Mouse (Mus musculus) mouse embryonic stem cell (cell line): Measurements from ENCODE around the gene Cdh22.

Experiments used
- in situ Hi-C, 2 experiments: fragments of 300-500 bp; cut with MboI; formaldehyde crosslinking; loops; 1 replicate in 1 of 2; 3 replicates in 1 of 2; pipeline ENCODE4 v1.14.3; 2019 to 2020; ENCODE audit warnings: low sequenced_read_pairs in 2 of 2, low pct_unique_long_range_greater_than_20kb in 1 of 2, mixed read lengths in 1 of 2; ENCODE audit not compliant: unreplicated experiment in 1 of 2

The Cdh22 gene

GRCm38 (mm10) chr2:165121206-165121840 lies 113.3 kb downstream of the Cdh22 start:
- in situ Hi-C loops = no loop called here

- in situ Hi-C loops = no loop called here
These were observed 113.9 kb downstream of the Cdh22 start for GRCm38 (mm10) chr2:165120765-165121164.

- in situ Hi-C loops = no loop called here
These were observed 120.9 kb downstream of the Cdh22 start for GRCm38 (mm10) chr2:165113733-165114132.

- in situ Hi-C loops = no loop called here
These were observed 122.5 kb downstream of the Cdh22 start for GRCm38 (mm10) chr2:165112149-165112548.

- in situ Hi-C loops = no loop called here
These were observed 128.1 kb downstream of the Cdh22 start for GRCm38 (mm10) chr2:165106585-165106984.

GRCm38 (mm10) chr2:165105513-165106079 lies 129.1 kb downstream of the Cdh22 start:
- in situ Hi-C loops = no loop called here

- in situ Hi-C loops = no loop called here
These were observed 131.7 kb downstream of the Cdh22 start for GRCm38 (mm10) chr2:165102920-165103319.

GRCm38 (mm10) chr2:165100749-165101148 lies 133.9 kb downstream of the Cdh22 start:
- in situ Hi-C loops = no loop called here

- in situ Hi-C loops = no loop called here
These were observed 135.8 kb downstream of the Cdh22 start for GRCm38 (mm10) chr2:165098861-165099260.

GRCm38 (mm10) chr2:165096367-165096766 lies 138.3 kb downstream of the Cdh22 start:
- in situ Hi-C loops = no loop called here

GRCm38 (mm10) chr2:165092393-165092792 lies 142.3 kb downstream of the Cdh22 start:
- in situ Hi-C loops = no loop called here

GRCm38 (mm10) chr2:165091433-165091965 lies 143.2 kb downstream of the Cdh22 start:
- in situ Hi-C loops = no loop called here

- in situ Hi-C loops = no loop called here
These were observed 144.0 kb downstream of the Cdh22 start, which contains the start of gene 1700025C18Rik for GRCm38 (mm10) chr2:165090650-165091049. TSS of gene 1700025C18Rik (minus strand) at chr2:165090750.

GRCm38 (mm10) chr2:165089470-165089869 lies 145.2 kb downstream of the Cdh22 start:
- in situ Hi-C loops = no loop called here

GRCm38 (mm10) chr2:165086634-165087033 lies 148.0 kb downstream of the Cdh22 start:
- in situ Hi-C loops = no loop called here

GRCm38 (mm10) chr2:165081257-165081656 lies 153.4 kb downstream of the Cdh22 start:
- in situ Hi-C loops = no loop called here

GRCm38 (mm10) chr2:165080657-165081056 lies 154.0 kb downstream of the Cdh22 start:
- in situ Hi-C loops = no loop called here

GRCm38 (mm10) chr2:165078605-165079004 lies 156.0 kb downstream of the Cdh22 start:
- in situ Hi-C loops = loop anchor here (5.0 to 10.0 kb wide), 3 partner anchors 156 to 284 kb away; partner anchors contain the start of gene Cdh22 (in 1 of the 2)

GRCm38 (mm10) chr2:165078045-165078444 lies 156.6 kb downstream of the Cdh22 start:
- in situ Hi-C loops = loop anchor here (5.0 to 10.0 kb wide), 3 partner anchors 157 to 284 kb away; partner anchors contain the start of gene Cdh22 (in 1 of the 2)

GRCm38 (mm10) chr2:165077055-165077454 lies 157.6 kb downstream of the Cdh22 start:
- in situ Hi-C loops = loop anchor here (5.0 to 10.0 kb wide), 3 partner anchors 158 to 285 kb away; partner anchors contain the start of gene Cdh22 (in 1 of the 2)
